Mouse (Mus musculus) left cerebral cortex, adult 18-20 months (tissue): Measurements from ENCODE around the gene Zfp36l2. TPM values are rescaled to one million over a fixed set of nuclear protein-coding genes. Genes with fewer than 3 reads are reported as not detected.
"Not testable (repeated sequence)": the region's sequence is repeated elsewhere in the genome, so short reads cannot be mapped to it uniquely, and the experiment has no call there.

ENCODE experiments used
- DNase-seq, 2 experiments: peaks; one replicate each; pipeline ENCODE4 v3.0.0; 2021 to 2022; ENCODE audit warnings: low spot score in 2 of 2, mixed read lengths in 1 of 2
- total RNA-seq, 2 experiments: library from RNA; stranded (reverse); gene quantifications; 2 replicates each; pipeline ENCODE4 v1.2.3; 2021

Gene Zfp36l2
- total RNA-seq, 2 experiments from 2014 or later, result 24.8 to 25.1 TPM

- DNase-seq, result no peak
Measured at GRCm38 (mm10) chr17:84195835-84196234, 8.1 kb upstream of the Zfp36l2 start.

- DNase-seq, result no peak
Measured at GRCm38 (mm10) chr17:84195003-84195395, 7.3 kb upstream of the Zfp36l2 start.

DNA sequence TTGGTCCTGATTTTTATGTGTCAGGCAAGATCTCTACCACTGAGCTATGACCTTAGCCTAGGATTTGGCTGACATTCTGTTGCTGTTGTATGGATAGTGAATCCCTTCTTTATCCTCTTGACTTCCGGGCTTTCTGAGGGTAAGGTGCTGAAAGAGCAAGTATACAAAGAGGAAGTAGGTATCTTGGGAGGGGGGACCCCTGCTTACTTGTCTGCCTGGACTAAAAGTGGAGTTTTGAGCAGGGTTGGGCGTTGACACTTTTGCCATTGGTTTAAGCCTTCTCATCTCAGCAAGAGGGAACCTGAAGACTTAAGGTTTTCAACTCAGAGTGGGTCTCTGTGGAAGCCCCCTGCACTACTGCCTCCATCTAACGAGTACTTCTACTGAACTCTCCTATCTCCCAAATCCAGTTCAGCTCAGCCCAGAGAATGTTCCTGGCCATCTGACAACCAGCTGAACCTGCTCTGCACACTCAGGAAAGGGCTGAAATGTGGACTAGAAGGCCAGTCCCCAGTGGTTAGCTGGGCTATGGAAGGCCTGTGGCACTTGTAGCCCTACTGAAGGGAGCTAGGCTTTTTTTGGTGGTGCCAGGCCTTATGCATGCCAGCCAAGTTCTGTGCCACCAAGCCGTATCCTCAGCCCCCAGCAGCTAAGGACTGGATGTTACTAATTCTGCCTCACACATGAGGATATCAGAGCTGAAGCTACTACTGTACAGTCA, 6.7 kb upstream of the Zfp36l2 start:
- no peak for DNase-seq

- no peak for DNase-seq
Measured at GRCm38 (mm10) chr17:84193411-84193810, 5.7 kb upstream of the Zfp36l2 start.

DNA sequence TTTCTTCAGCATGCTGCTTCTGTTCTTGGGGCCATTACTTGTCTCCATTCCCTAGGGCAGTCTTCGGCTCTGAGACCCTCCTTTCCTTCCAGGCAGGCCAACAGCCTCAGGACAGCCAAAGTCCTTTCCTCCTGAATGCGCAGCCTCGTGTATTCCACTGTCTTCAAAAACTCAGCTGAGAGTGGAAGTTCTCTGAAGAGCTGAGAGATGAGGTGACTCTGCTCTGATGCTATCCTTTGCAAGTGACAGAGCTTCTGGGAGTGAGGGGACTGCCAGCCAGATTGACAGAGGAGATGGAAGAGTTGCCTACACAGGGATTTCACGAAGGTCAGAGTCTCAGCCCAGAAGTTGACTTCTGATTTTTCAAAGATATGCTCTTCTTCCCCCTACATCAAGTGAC, 4.2 kb upstream of the Zfp36l2 start:
- no peak for DNase-seq

DNA sequence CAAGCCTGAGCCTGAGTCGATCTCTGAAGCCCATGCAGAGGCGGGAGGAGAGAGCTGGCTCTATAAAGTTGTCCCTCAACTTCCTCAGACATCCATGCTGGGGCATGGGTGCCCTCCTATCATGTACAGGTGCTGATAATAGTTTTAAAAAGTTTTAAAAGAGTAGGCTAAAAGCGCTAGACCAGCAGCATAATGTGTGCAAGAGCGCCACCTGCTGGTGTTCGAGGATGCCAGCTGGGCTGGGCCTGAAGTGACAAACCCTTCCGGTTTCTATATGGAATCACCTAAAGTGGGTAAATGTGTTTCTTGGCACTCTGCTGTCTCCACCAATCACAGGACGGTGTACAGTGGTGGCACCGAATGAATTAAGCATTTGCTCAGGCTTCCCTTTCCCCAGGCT, 3.1 kb upstream of the Zfp36l2 start:
- peak; percentile 75 to 91 for DNase-seq

- DNase-seq, result no peak
Measured at GRCm38 (mm10) chr17:84189127-84189854, 1.5 kb upstream of the Zfp36l2 start.

DNA sequence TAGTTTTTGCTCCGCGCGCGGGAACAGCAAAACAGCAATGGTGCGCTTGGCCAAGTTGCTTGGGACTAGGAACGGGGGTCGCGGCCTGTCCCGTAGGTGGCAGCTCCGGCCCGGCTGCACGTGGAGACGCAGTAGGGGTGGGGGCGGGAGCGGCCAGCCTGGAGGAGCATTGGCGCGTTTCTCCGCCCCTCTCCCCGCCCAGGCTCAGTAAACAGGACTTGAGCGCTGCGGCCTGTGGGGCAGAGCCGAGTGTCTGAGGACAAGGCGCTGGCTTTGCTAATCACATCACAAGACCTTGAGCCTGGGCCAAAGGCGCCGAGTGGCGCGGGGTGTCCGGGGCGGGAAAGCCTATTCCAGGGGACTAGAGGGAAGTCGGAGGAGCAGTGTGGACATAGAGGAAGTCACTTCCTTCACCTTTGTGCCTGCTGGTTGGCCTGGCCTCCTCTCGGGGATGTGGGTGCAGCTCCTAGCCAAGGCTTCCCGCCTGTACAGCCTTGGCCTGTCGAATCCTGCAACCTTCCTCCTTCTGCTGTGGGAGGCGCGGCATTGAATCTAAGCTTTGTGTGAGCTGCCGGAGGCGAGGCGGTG, 721 bp upstream of the Zfp36l2 start:
- DNase-seq, result peak; percentile 71

- not testable (repeated sequence) for DNase-seq
Measured at GRCm38 (mm10) chr17:84187264-84187663, 483 bp downstream of the Zfp36l2 start.

DNA sequence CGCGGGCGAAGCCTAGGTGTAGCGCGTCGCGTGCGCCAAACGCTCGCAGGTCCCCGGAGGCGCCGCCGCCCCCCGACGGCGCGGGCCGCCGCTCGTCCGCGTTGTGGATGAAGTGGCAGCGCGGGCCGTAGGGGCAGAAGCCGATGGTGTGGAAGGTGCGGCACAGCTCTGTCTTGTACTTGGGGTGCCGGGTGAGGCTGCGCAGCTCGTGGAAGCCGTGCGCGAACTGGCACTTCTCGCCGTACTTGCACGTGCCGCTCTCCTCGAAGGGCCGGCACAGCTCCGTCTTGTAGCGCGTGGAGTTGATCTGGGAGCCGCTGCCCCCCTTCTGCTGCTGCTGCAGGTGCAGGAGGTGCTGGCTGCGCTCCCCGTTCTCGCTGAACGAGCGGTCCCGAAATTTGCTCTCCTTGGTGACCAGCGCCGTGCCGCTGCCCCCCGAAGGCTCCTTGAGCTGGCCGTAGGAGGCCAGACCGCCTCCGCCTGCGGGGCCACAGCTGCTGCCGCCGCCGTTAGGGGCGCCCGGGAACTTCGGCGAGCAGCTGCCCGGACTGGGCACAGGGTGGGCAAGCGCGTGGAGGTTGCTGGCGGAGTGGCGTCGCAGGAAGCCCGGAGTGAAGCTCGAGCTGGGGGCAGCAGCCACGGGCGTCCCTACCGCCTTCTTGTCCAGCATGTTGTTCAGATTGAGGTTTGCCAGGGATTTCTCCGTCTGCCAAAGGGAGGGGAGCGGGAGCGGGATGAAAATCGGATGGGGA, 1.1 kb downstream of the Zfp36l2 start:
- DNase-seq, result no peak

- DNase-seq, result peak in 1 of 2 experiments; percentile 34
Measured at GRCm38 (mm10) chr17:84185581-84186450, 1.9 kb downstream of the Zfp36l2 start.

GRCm38 (mm10) chr17:84185011-84185411, 2.7 kb downstream of the Zfp36l2 start:
- DNase-seq, result peak in 1 of 2 experiments; percentile 1

GRCm38 (mm10) chr17:84183291-84183781, 4.4 kb downstream of the Zfp36l2 start:
- peak; percentile 41 to 51 for DNase-seq

DNA sequence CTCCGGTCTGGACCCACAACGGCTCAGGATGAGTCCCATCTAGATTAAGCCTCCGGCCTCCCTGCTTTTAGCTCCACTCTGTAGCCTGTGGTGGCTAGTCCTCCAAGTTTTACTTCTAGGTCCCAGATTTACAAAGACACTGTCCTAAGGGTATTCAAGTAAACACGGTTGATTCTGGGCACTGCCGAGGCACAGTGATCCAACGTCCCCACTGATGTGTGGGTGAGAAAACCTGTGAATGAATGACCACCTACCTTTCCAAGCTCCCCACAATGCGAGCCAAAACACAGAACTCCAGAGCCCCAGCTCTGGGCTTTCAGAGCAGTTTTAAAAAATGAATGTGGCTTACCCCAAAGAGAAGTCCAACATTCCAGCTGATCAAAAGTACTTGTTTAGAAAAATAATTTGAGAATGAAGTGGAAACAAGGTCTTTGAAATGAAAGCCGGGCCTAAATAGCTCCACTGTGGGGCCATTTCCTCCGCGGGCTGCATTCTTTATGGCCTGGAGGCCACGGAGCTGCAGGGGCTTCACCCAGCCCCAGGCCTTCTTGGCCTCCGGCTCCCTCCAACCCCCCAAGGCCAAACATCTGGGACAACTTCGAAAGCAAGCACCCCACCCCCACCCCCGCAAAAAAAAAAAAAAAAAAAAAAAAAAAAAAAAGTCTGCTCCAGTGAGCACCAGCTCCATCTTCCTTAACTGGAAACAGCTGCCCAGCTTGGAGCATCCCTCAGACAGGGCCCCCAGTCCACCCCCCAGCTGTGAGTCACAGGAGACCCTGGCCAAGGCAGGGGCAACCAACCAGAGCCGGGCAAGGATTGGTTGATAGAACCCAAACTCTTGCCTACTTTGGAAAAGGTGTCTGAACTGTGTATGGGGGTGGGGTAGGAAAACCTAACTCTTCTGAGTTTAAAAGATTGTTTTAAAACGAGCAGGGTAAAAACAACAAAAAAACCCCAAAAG, 5.2 kb downstream of the Zfp36l2 start:
- DNase-seq, result no peak

GRCm38 (mm10) chr17:84181502-84182310, 6.0 kb downstream of the Zfp36l2 start:
- no peak for DNase-seq

GRCm38 (mm10) chr17:84180715-84181501, 6.8 kb downstream of the Zfp36l2 start:
- DNase-seq, result no peak

DNA sequence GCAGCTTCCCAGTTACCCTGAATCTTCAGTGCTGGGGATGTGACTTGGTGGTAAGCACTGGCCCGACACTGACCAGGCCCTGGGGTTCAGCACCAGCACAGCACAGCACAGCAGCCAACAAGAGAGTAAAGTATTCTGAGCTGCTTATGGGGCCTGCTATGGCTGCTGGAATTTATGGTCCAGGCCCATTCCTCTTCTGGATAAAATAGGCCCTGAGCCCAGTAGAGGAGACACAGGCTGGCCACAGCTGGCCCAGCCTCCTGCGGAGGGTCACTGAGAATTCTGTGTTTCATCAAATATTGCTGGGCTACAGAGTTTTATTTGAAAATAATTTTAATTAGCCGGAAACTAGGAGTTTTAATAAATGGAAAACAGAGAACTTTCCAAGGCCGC, 7.8 kb downstream of the Zfp36l2 start:
- DNase-seq, result peak in 1 of 2 experiments; percentile 0
